Mouse (Mus musculus): ENCODE measurements around the gene Rnf144b.

Gene Rnf144b

GRCm38 (mm10) chr13:47259297-47259696, 136.8 kb downstream of the Rnf144b start:
- in situ Hi-C loops (cut with MseI, MboI) = no loop called here

GRCm38 (mm10) chr13:47261961-47262360, 139.5 kb downstream of the Rnf144b start:
- in situ Hi-C loops (cut with MseI, MboI) = no loop called here

- in situ Hi-C loops (cut with MseI, MboI) = no loop called here
These were observed 141.9 kb downstream of the Rnf144b start for GRCm38 (mm10) chr13:47264382-47264781.

- in situ Hi-C loops (cut with MseI, MboI) = no loop called here
These were observed 144.0 kb downstream of the Rnf144b start for GRCm38 (mm10) chr13:47266411-47266810.

- in situ Hi-C loops (cut with MseI, MboI) = no loop called here
These were observed 145.8 kb downstream of the Rnf144b start for GRCm38 (mm10) chr13:47268227-47268626.

GRCm38 (mm10) chr13:47272928-47273327, 150.5 kb downstream of the Rnf144b start:
- in situ Hi-C loops (cut with MseI, MboI) = no loop called here

- in situ Hi-C loops (cut with MseI, MboI) = no loop called here
These were observed 151.0 kb downstream of the Rnf144b start for GRCm38 (mm10) chr13:47273487-47273886.

- in situ Hi-C loops (cut with MseI, MboI) = no loop called here
These were observed 151.7 kb downstream of the Rnf144b start for GRCm38 (mm10) chr13:47274139-47274538.

- in situ Hi-C loops (cut with MseI, MboI) = loop anchor here in 1 of 2 experiments (25.0 kb wide), 1 partner anchor 440 kb away; no protein-coding TSS in a partner anchor
These were observed 154.8 kb downstream of the Rnf144b start for GRCm38 (mm10) chr13:47277000-47277823.

- in situ Hi-C loops (cut with MseI, MboI) = loop anchor here in 1 of 2 experiments (25.0 kb wide), 1 partner anchor 441 kb away; no protein-coding TSS in a partner anchor
These were observed 155.4 kb downstream of the Rnf144b start for GRCm38 (mm10) chr13:47277824-47278290.

- in situ Hi-C loops (cut with MseI, MboI) = loop anchor here in 1 of 2 experiments (25.0 kb wide), 1 partner anchor 445 kb away; no protein-coding TSS in a partner anchor
These were observed 159.8 kb downstream of the Rnf144b start for GRCm38 (mm10) chr13:47282221-47282620.

GRCm38 (mm10) chr13:47288449-47288848, 166.0 kb downstream of the Rnf144b start:
- in situ Hi-C loops (cut with MseI, MboI) = loop anchor here (5.0 to 25.0 kb wide), 2 partner anchors 136 to 451 kb away; no protein-coding TSS in a partner anchor

GRCm38 (mm10) chr13:47296465-47296864, 174.0 kb downstream of the Rnf144b start:
- in situ Hi-C loops (cut with MseI, MboI) = loop anchor here in 1 of 2 experiments (25.0 kb wide), 1 partner anchor 459 kb away; no protein-coding TSS in a partner anchor

Data from mouse trophoblast stem cell (cell line).